Mouse (Mus musculus) ES-Bruce4 (cell line): ENCODE results near the gene Ccdc157.

Experiments
- CTCF ChIP-seq: IDR thresholded peaks from one replicate; pipeline ENCODE4 v1.8.1; 2011; ENCODE audit warnings: low read depth, low read length
- EP300 ChIP-seq: IDR thresholded peaks from 2 replicates; pipeline ENCODE4 v1.6.1; 2011; ENCODE audit warnings: low read depth, low read length; ENCODE audit not compliant: insufficient read depth

GRCm38 (mm10) chr11:4195597-4196031, 35.5 kb upstream of the Ccdc157 start:
- TF ChIP-seq EP300: no peak
- no peak for TF ChIP-seq CTCF
